Mouse (Mus musculus): ENCODE results near the gene Il10ra. TPM values are rescaled to one million over a fixed set of nuclear protein-coding genes. Genes with fewer than 3 reads are reported as not detected.

Il10ra gene
- total and polyA plus RNA-seq, 2 experiments from 2014 or later, result 0.70 to 1.5 TPM

DNA sequence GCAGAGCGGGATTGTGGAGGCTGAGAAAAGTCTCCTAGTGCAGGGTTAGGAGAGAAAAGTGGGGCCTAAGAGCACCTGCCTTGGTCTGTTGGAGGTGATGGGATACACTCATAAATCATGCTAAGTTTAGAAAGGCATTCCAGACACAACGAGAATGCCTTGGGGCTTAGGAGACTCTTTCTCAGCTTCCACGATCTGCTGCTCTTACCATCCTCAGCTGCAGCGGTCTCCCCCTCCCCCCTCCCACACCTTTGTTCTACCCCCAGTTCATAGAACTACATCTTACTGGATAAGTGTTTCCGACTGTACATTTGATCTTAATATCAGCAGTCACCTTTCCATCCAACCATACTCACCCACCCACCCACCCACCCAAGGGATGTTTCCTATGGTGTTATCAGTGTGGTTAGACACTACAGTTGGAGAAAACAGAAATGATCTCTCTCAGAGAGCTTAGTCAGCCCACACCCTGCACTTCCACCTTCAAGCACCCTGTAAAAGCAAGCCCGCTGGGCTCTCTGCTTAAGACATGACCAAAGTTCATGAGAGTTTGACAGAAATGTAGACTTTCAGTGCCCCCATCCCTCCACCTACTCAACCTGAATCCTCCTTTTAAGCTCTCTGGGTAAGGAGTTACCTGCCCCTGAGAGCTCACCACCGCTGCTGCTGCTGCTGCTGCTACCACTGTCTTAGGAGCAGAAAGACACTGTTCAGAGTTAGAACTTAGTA lies 61.8 kb downstream of the Il10ra start:
- Histone ChIP-seq H3K27me3 (ENCODE audit: insufficient read depth, low read length) (no peaks in the 10 kb centered on the region), H3K9ac (replicated peaks; ENCODE audit: low read length) (no peak overlapping the region), H3K4me2 (ENCODE audit: low read depth, low read length) (no peak overlapping the region), H3K4me1 (ENCODE audit: insufficient read depth, low read length) (no peaks in the 10 kb centered on the region), H3K9me3 (ENCODE audit: low read length) (no peaks in the 10 kb centered on the region), H3K36me3 (ENCODE audit: insufficient read depth, low read length) (no peaks in the 10 kb centered on the region), H3K4me3 (ENCODE audit: low read length) (no peak overlapping the region), H3K27ac (no peak overlapping the region)
- ATAC-seq (no peak), DNase-seq (ENCODE audit: low spot score) (no peak)
- no peak for TF ChIP-seq CTCF (IDR thresholded peaks at IDR 0.05; ENCODE audit: low read depth)
- WGBS, result 91% methylated on average over 7 of the region's 7 CpGs

DNA sequence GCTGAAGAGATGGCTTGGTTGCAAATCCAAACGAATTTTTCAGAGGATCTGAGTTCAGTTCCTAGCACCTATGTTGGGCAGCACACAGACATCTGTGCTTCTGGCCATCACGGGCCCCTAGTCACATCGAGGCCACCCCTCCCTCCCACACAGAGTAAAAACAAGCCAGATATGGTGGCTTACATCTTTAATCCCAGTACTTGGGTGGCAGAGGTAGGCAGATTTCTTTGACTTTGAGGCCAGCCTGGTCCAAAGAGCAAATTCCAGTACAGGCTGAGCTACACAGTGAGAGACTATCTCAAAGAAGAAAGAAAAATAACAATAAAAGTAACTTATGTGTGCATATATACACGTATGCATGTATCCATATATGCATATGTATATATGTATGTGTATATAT lies 62.8 kb downstream of the Il10ra start:
- Histone ChIP-seq H3K9me3 (ENCODE audit: low read length) (no peaks in the 10 kb centered on the region), H3K27ac (no peak overlapping the region), H3K4me3 (ENCODE audit: low read length) (no peak overlapping the region), H3K36me3 (ENCODE audit: insufficient read depth, low read length) (no peaks in the 10 kb centered on the region), H3K4me1 (ENCODE audit: insufficient read depth, low read length) (no peaks in the 10 kb centered on the region), H3K27me3 (ENCODE audit: insufficient read depth, low read length) (no peaks in the 10 kb centered on the region), H3K4me2 (ENCODE audit: low read depth, low read length) (no peak overlapping the region), H3K9ac (replicated peaks; ENCODE audit: low read length) (no peak overlapping the region)
- TF ChIP-seq CTCF (IDR thresholded peaks at IDR 0.05; ENCODE audit: low read depth), result no peak
- DNase-seq (ENCODE audit: low spot score) (no peak), ATAC-seq (no peak)
- WGBS, result 79% methylated on average over 4 of the region's 4 CpGs

DNA sequence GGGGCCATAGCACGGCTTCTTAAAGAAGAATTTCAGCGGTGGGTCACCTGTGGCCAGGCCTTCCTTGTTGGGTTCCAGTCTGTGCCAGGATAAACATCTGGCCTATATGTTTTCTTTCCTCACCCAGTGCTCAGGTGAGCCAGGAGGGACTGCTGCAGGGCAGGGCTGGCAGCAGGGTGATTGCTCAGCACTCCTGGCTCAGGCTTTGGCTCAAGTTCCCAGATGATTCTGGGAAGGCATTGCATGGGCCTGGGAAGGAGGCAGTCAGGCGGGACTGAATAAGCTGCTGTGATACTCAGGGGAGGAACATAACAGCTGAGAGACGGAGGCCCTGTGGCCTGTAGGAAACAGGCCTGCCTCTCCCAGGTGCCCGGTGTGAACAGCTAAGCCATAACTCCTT lies 63.8 kb downstream of the Il10ra start:
- ATAC-seq, result no peak
- no peak for DNase-seq (ENCODE audit: low spot score)
- no peak overlapping the region for H3K4me3 ChIP-seq (ENCODE audit: low read length)
- no peak overlapping the region for H3K9ac ChIP-seq (replicated peaks; ENCODE audit: low read length)
- H3K27me3 ChIP-seq (ENCODE audit: insufficient read depth, low read length), result no peaks in the 10 kb centered on the region
- no peaks in the 10 kb centered on the region for H3K4me1 ChIP-seq (ENCODE audit: insufficient read depth, low read length)
- H3K36me3 ChIP-seq (ENCODE audit: insufficient read depth, low read length), result no peaks in the 10 kb centered on the region
- no peak overlapping the region for H3K27ac ChIP-seq
- no peaks in the 10 kb centered on the region for H3K9me3 ChIP-seq (ENCODE audit: low read length)
- no peak for TF ChIP-seq CTCF (IDR thresholded peaks at IDR 0.05; ENCODE audit: low read depth)
- WGBS, result 78% methylated on average over 5 of the region's 5 CpGs
- no peak overlapping the region for H3K4me2 ChIP-seq (ENCODE audit: low read depth, low read length)

Small RNA genes within 50 kb of the gene (microRNA-seq; reads per million reads assigned to microRNA genes)
- 0 reads per million in 2 experiments for gene Mir7086

Other genes with a start within 250 kb of the Il10ra start
- 2.0 and 4.1 TPM in 2 replicates for gene Mpzl2, start 229.3 kb downstream of the Il10ra start, total RNA-seq (2014; rRNA removed)
- 3.0 and 4.1 TPM in 2 replicates for gene Mpzl2, start 229.3 kb downstream of the Il10ra start, polyA plus RNA-seq (2015; fragmentation: Nextera tagmentation; extraction: Ambion mirVana)
- 0.50 and 1.8 TPM in 2 replicates for gene Mpzl3, start 214.0 kb downstream of the Il10ra start, total RNA-seq (2014; rRNA removed)
- gene Mpzl3, start 214.0 kb downstream of the Il10ra start, polyA plus RNA-seq (2015; fragmentation: Nextera tagmentation; extraction: Ambion mirVana), result 1.2 and 1.6 TPM in 2 replicates
- gene Jaml, start 190.0 kb downstream of the Il10ra start, total RNA-seq (2014; rRNA removed), result not detected in 2 replicates
- gene Jaml, start 190.0 kb downstream of the Il10ra start, polyA plus RNA-seq (2015; fragmentation: Nextera tagmentation; extraction: Ambion mirVana), result 0.40 and 0.71 TPM in 2 replicates
- gene Scn2b, start 151.4 kb downstream of the Il10ra start, total RNA-seq (2014; rRNA removed), result 9.9 and 14.3 TPM in 2 replicates
- gene Scn2b, start 151.4 kb downstream of the Il10ra start, polyA plus RNA-seq (2015; fragmentation: Nextera tagmentation; extraction: Ambion mirVana), result 9.0 and 9.7 TPM in 2 replicates
- gene Scn4b, start 130.8 kb downstream of the Il10ra start, total RNA-seq (2014; rRNA removed), result 2.2 TPM in 2 replicates
- 0.79 and 0.85 TPM in 2 replicates for gene Scn4b, start 130.8 kb downstream of the Il10ra start, polyA plus RNA-seq (2015; fragmentation: Nextera tagmentation; extraction: Ambion mirVana)
- not detected in 2 replicates for gene BC049352, start 87.1 kb downstream of the Il10ra start, total RNA-seq (2014; rRNA removed)
- gene BC049352, start 87.1 kb downstream of the Il10ra start, polyA plus RNA-seq (2015; fragmentation: Nextera tagmentation; extraction: Ambion mirVana), result 0.16 and 0.19 TPM in 2 replicates
- 1.1 TPM in 1 of 2 replicates, not detected in the other for gene Tmprss4, start 65.1 kb downstream of the Il10ra start, total RNA-seq (2014; rRNA removed)
- not detected in 2 replicates for gene Tmprss4, start 65.1 kb downstream of the Il10ra start, polyA plus RNA-seq (2015; fragmentation: Nextera tagmentation; extraction: Ambion mirVana)
- gene Tmprss13, start 50.0 kb upstream of the Il10ra start, total RNA-seq (2014; rRNA removed), result 0.04 TPM in 1 of 2 replicates, not detected in the other
- gene Tmprss13, start 50.0 kb upstream of the Il10ra start, polyA plus RNA-seq (2015; fragmentation: Nextera tagmentation; extraction: Ambion mirVana), result not detected in 2 replicates
- 461 and 490 TPM in 2 replicates for gene Fxyd6, start 101.0 kb upstream of the Il10ra start, total RNA-seq (2014; rRNA removed)
- 752 and 767 TPM in 2 replicates for gene Fxyd6, start 101.0 kb upstream of the Il10ra start, polyA plus RNA-seq (2015; fragmentation: Nextera tagmentation; extraction: Ambion mirVana)
- 17.1 and 18.6 TPM in 2 replicates for gene Fxyd2, start 130.5 kb upstream of the Il10ra start, total RNA-seq (2014; rRNA removed)
- gene Fxyd2, start 130.5 kb upstream of the Il10ra start, polyA plus RNA-seq (2015; fragmentation: Nextera tagmentation; extraction: Ambion mirVana), result 19.5 and 21.5 TPM in 2 replicates
- gene Dscaml1, start 157.5 kb upstream of the Il10ra start, total RNA-seq (2014; rRNA removed), result 37.5 and 47.4 TPM in 2 replicates
- 10.5 and 12.4 TPM in 2 replicates for gene Dscaml1, start 157.5 kb upstream of the Il10ra start, polyA plus RNA-seq (2015; fragmentation: Nextera tagmentation; extraction: Ambion mirVana)

All from hindbrain, postnatal 0 days (tissue).